Mouse (Mus musculus): ENCODE results near the gene Zfp330. TPM values are rescaled to one million over a fixed set of nuclear protein-coding genes. Genes with fewer than 3 reads are reported as not detected.

Zfp330 gene
- polyA plus RNA-seq (2015; fragmentation: Nextera tagmentation; extraction: Ambion mirVana), result 66.6 and 73.2 TPM in 2 replicates

- H3K4me1 ChIP-seq (replicated peaks; ENCODE audit: control insufficient read depth, insufficient read depth, low read length), result peaks cover 2% of the 10 kb centered on the region
- H3K4me3 ChIP-seq (ENCODE audit: low read length), result peak within 1 kb of the TSS; percentile 95
- WGBS, result under 1% methylated on average over 16 of the region's 16 CpGs
- no peaks in the 10 kb centered on the region for H3K9me3 ChIP-seq (ENCODE audit: control insufficient read depth, low read length)
- peak within 1 kb of the TSS; percentile 82 for H3K27ac ChIP-seq (ENCODE audit: low read length)
- peak within 1 kb of the TSS; percentile 95 for H3K9ac ChIP-seq (ENCODE audit: low read length)
- peaks cover 6% of the 10 kb centered on the region for H3K36me3 ChIP-seq (ENCODE audit: control insufficient read depth, insufficient read depth, low read length)
- peak; percentile 99 for ATAC-seq (ENCODE audit: low read depth)
- H3K4me2 ChIP-seq (ENCODE audit: low read depth, low read length), result peak within 1 kb of the TSS; percentile 85
- no peaks in the 10 kb centered on the region for H3K27me3 ChIP-seq (ENCODE audit: control insufficient read depth, insufficient read depth, low read depth, low read length)
Observed at GRCm38 (mm10) chr8:82774093-82774422, at the start of gene Zfp330. TSS of gene Zfp330 (minus strand) at chr8:82774160.

GRCm38 (mm10) chr8:82777945-82778344 lies 4.0 kb upstream of the Zfp330 start:
- H3K9ac ChIP-seq (ENCODE audit: low read length), result no peak overlapping the region
- H3K36me3 ChIP-seq (ENCODE audit: control insufficient read depth, insufficient read depth, low read length), result no peaks in the 10 kb centered on the region
- no peaks in the 10 kb centered on the region for H3K9me3 ChIP-seq (ENCODE audit: control insufficient read depth, low read length)
- no peak overlapping the region for H3K4me3 ChIP-seq (ENCODE audit: low read length)
- no peak overlapping the region for H3K27ac ChIP-seq (ENCODE audit: low read length)
- no peaks in the 10 kb centered on the region for H3K27me3 ChIP-seq (ENCODE audit: control insufficient read depth, insufficient read depth, low read depth, low read length)
- H3K4me1 ChIP-seq (replicated peaks; ENCODE audit: control insufficient read depth, insufficient read depth, low read length), result no peaks in the 10 kb centered on the region; the same call in none of the 2 replicates
- WGBS, result 87% methylated on average over 3 of the region's 3 CpGs
- no peak overlapping the region for H3K4me2 ChIP-seq (ENCODE audit: low read depth, low read length)
- ATAC-seq (ENCODE audit: low read depth), result no peak

- Histone ChIP-seq H3K4me2 (ENCODE audit: low read depth, low read length) (no peak overlapping the region), H3K27me3 (ENCODE audit: control insufficient read depth, insufficient read depth, low read depth, low read length) (no peaks in the 10 kb centered on the region), H3K9ac (ENCODE audit: low read length) (no peak overlapping the region), H3K4me1 (replicated peaks; ENCODE audit: control insufficient read depth, insufficient read depth, low read length) (peaks cover 2% of the 10 kb centered on the region), H3K36me3 (ENCODE audit: control insufficient read depth, insufficient read depth, low read length) (no peaks in the 10 kb centered on the region), H3K27ac (ENCODE audit: low read length) (no peak overlapping the region), H3K4me3 (ENCODE audit: low read length) (no peak overlapping the region), H3K9me3 (ENCODE audit: control insufficient read depth, low read length) (no peaks in the 10 kb centered on the region)
- 80% methylated on average over 3 of the region's 3 CpGs for WGBS
- ATAC-seq (ENCODE audit: low read depth), result no peak
Observed at GRCm38 (mm10) chr8:82777406-82777805, 3.4 kb upstream of the Zfp330 start.

GRCm38 (mm10) chr8:82774482-82774881 lies 522 bp upstream of the Zfp330 start:
- H3K9me3 ChIP-seq (ENCODE audit: control insufficient read depth, low read length), result no peaks in the 10 kb centered on the region
- peak; percentile 59 for ATAC-seq (ENCODE audit: low read depth)
- peak overlapping the region; percentile 95 for H3K4me3 ChIP-seq (ENCODE audit: low read length)
- WGBS, result 30% methylated on average over 6 of the region's 6 CpGs
- no peaks in the 10 kb centered on the region for H3K27me3 ChIP-seq (ENCODE audit: control insufficient read depth, insufficient read depth, low read depth, low read length)
- H3K4me1 ChIP-seq (replicated peaks; ENCODE audit: control insufficient read depth, insufficient read depth, low read length), result peaks cover 2% of the 10 kb centered on the region
- H3K4me2 ChIP-seq (ENCODE audit: low read depth, low read length), result peak overlapping the region; percentile 73
- peak overlapping the region; percentile 82 for H3K27ac ChIP-seq (ENCODE audit: low read length)
- peak overlapping the region; percentile 95 for H3K9ac ChIP-seq (ENCODE audit: low read length)
- H3K36me3 ChIP-seq (ENCODE audit: control insufficient read depth, insufficient read depth, low read length), result peaks cover 6% of the 10 kb centered on the region

GRCm38 (mm10) chr8:82773332-82774092 lies 448 bp downstream of the Zfp330 start:
- peaks cover 9% of the 10 kb centered on the region for H3K36me3 ChIP-seq (ENCODE audit: control insufficient read depth, insufficient read depth, low read length)
- no peaks in the 10 kb centered on the region for H3K27me3 ChIP-seq (ENCODE audit: control insufficient read depth, insufficient read depth, low read depth, low read length)
- H3K4me3 ChIP-seq (ENCODE audit: low read length), result peak overlapping the region; percentile 95
- 2% methylated on average over 35 of the region's 35 CpGs for WGBS
- H3K9ac ChIP-seq (ENCODE audit: low read length), result peak overlapping the region; percentile 95
- peak; percentile 75 for ATAC-seq (ENCODE audit: low read depth)
- peak overlapping the region; percentile 85 for H3K4me2 ChIP-seq (ENCODE audit: low read depth, low read length)
- no peaks in the 10 kb centered on the region for H3K9me3 ChIP-seq (ENCODE audit: control insufficient read depth, low read length)
- peaks cover 2% of the 10 kb centered on the region for H3K4me1 ChIP-seq (replicated peaks; ENCODE audit: control insufficient read depth, insufficient read depth, low read length)
- peak overlapping the region; percentile 82 for H3K27ac ChIP-seq (ENCODE audit: low read length)

GRCm38 (mm10) chr8:82770886-82771285 lies 3.1 kb downstream of the Zfp330 start:
- WGBS, result 91% methylated on average over 3 of the region's 3 CpGs
- Histone ChIP-seq H3K27me3 (ENCODE audit: control insufficient read depth, insufficient read depth, low read depth, low read length) (no peaks in the 10 kb centered on the region), H3K4me2 (ENCODE audit: low read depth, low read length) (no peak overlapping the region), H3K9ac (ENCODE audit: low read length) (no peak overlapping the region), H3K27ac (ENCODE audit: low read length) (no peak overlapping the region), H3K4me3 (ENCODE audit: low read length) (no peak overlapping the region), H3K9me3 (ENCODE audit: control insufficient read depth, low read length) (no peaks in the 10 kb centered on the region), H3K4me1 (replicated peaks; ENCODE audit: control insufficient read depth, insufficient read depth, low read length) (peaks cover 2% of the 10 kb centered on the region), H3K36me3 (ENCODE audit: control insufficient read depth, insufficient read depth, low read length) (peaks cover 29% of the 10 kb centered on the region)
- no peak for ATAC-seq (ENCODE audit: low read depth)

- WGBS, result 39% methylated on average over 2 of the region's 2 CpGs
- no peaks in the 10 kb centered on the region for H3K4me1 ChIP-seq (replicated peaks; ENCODE audit: control insufficient read depth, insufficient read depth, low read length)
Observed at GRCm38 (mm10) chr8:82759071-82759470, 14.9 kb downstream of the Zfp330 start.

GRCm38 (mm10) chr8:82754946-82755345 lies 19.0 kb downstream of the Zfp330 start:
- Histone ChIP-seq H3K4me2 (ENCODE audit: low read depth, low read length) (no peak overlapping the region), H3K4me1 (replicated peaks; ENCODE audit: control insufficient read depth, insufficient read depth, low read length) (no peaks in the 10 kb centered on the region), H3K36me3 (ENCODE audit: control insufficient read depth, insufficient read depth, low read length) (no peaks in the 10 kb centered on the region), H3K27me3 (ENCODE audit: control insufficient read depth, insufficient read depth, low read depth, low read length) (no peaks in the 10 kb centered on the region), H3K27ac (ENCODE audit: low read length) (no peak overlapping the region), H3K4me3 (ENCODE audit: low read length) (no peak overlapping the region), H3K9me3 (ENCODE audit: control insufficient read depth, low read length) (0 out of 2 replicates have a peak, but pooled peaks cover 2% of the 10 kb centered on the region), H3K9ac (ENCODE audit: low read length) (no peak overlapping the region)
- WGBS, result 92% methylated on average over 14 of the region's 14 CpGs
- ATAC-seq (ENCODE audit: low read depth), result no peak

More at GRCm38 (mm10) chr8:82759071-82759470, 14.9 kb downstream of the Zfp330 start:
- Histone ChIP-seq H3K27ac (ENCODE audit: low read length) (no peak overlapping the region), H3K4me2 (ENCODE audit: low read depth, low read length) (no peak overlapping the region), H3K9ac (ENCODE audit: low read length) (no peak overlapping the region), H3K9me3 (ENCODE audit: control insufficient read depth, low read length) (0 out of 2 replicates have a peak, but pooled peaks cover 2% of the 10 kb centered on the region), H3K4me3 (ENCODE audit: low read length) (no peak overlapping the region), H3K36me3 (ENCODE audit: control insufficient read depth, insufficient read depth, low read length) (peaks cover 15% of the 10 kb centered on the region), H3K27me3 (ENCODE audit: control insufficient read depth, insufficient read depth, low read depth, low read length) (no peaks in the 10 kb centered on the region)
- ATAC-seq (ENCODE audit: low read depth), result no peak

GRCm38 (mm10) chr8:82746617-82747016 lies 27.3 kb downstream of the Zfp330 start:
- no peak for ATAC-seq (ENCODE audit: low read depth)
- H3K4me3 ChIP-seq (ENCODE audit: low read length), result no peak overlapping the region
- H3K4me2 ChIP-seq (ENCODE audit: low read depth, low read length), result no peak overlapping the region
- H3K9ac ChIP-seq (ENCODE audit: low read length), result no peak overlapping the region
- H3K27ac ChIP-seq (ENCODE audit: low read length), result no peak overlapping the region
- no peaks in the 10 kb centered on the region for H3K36me3 ChIP-seq (ENCODE audit: control insufficient read depth, insufficient read depth, low read length)
- H3K4me1 ChIP-seq (replicated peaks; ENCODE audit: control insufficient read depth, insufficient read depth, low read length), result no peaks in the 10 kb centered on the region
- no peaks in the 10 kb centered on the region for H3K27me3 ChIP-seq (ENCODE audit: control insufficient read depth, insufficient read depth, low read depth, low read length)
- H3K9me3 ChIP-seq (ENCODE audit: control insufficient read depth, low read length), result peaks cover 3% of the 10 kb centered on the region; the same call in 1 of the 2 replicates

Measured in lung, embryonic 16.5 days (tissue).